8 mouse cellular contexts compared by ENCODE assay signal in the genomic region with DNA sequence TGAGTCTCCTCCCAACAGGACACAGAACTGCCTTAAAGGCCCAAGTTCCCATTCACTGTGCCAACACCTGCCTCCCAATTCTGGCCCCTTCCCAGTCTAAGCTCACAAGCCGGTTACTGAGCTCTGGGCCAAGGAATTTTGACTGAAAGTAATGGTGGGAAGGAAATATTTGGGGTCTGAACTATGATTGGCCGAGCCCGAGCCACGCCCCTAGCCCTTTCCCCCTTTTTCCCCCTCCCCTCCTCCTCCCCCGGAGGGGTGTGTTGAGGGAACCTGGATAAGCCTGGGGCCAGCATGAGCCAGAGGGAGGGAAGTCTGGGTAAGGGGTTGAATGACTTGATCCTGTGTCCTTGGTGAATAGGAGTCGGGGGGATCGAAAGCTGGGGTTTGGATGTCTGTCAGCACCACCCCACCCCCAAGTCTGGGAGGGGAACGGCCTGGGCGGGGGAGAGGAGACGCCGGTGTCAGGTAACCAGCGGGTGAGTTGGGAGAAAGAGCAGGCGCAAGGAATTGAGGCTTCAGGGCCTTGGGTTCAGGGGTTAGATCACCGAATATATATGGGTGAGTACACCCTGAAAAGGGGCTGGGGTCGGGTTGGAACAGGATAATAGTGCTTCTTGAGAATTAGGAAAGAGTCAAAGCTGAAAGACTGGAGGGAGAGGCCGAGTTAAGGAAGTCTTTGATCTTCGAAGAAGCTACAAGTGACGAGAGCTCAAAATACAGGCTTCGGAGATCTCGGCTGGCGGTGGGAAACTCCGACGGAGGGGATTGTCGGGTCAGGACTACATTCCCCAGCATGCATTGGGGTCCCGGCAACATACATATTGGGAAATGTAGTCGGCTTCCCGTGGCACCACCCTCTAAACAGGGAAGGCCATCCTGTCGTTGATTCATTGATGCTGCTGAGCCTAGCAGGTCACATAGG. TPM values are rescaled to one million over a fixed set of nuclear protein-coding genes. Genes with fewer than 3 reads are reported as not detected.
DNase-seq lines count a peak whose midpoint lies in the region; ATAC-seq and TF ChIP-seq lines count a peak whose summit lies in the region.

Gene Ctf1, plus strand, starts transcription at position 276 of the 925 bp plus-strand sequence.

- no peak for TF ChIP-seq POLR2A in thymus, adult 2 months (IDR thresholded peaks at IDR 0.05; ENCODE audit: control insufficient read depth, extremely low read depth, insufficient read depth, low read length, poor library complexity)

- no peaks in the 10 kb centered on the region for H3K27me3 ChIP-seq in forebrain, embryonic 14.5 days (replicated peaks; ENCODE audit: control insufficient read depth, insufficient read depth, low read length)
- no peaks in the 10 kb centered on the region for H3K27me3 ChIP-seq in neural tube, embryonic 14.5 days (ENCODE audit: control insufficient read depth, insufficient read depth, low read length)
- H3K27me3 ChIP-seq in thymus, adult 2 months (ENCODE audit: control insufficient read depth, insufficient read depth, low read length) = no peaks in the 10 kb centered on the region; the same call in 1 of the 2 replicates

- peak; percentile 60 for ATAC-seq in forebrain, embryonic 14.5 days
- ATAC-seq in neural tube, embryonic 14.5 days (ENCODE audit: low read depth) = peak; percentile 55

- intact Hi-C loops in heart, postnatal 10 days (cut with DNase I) = no loop called here

- peak within 1 kb of the TSS; percentile 40; the same call in 1 of the 2 replicates for H3K9ac ChIP-seq in forebrain, embryonic 14.5 days (ENCODE audit: low read length)
- H3K9ac ChIP-seq in neural tube, embryonic 14.5 days (replicated peaks; ENCODE audit: low read depth, low read length) = no peak within 1 kb of the TSS

- H3K27ac ChIP-seq in forebrain, embryonic 14.5 days (ENCODE audit: low read depth, low read length) = peak within 1 kb of the TSS; percentile 70; the same call in 1 of the 2 replicates
- H3K27ac ChIP-seq in neural tube, embryonic 14.5 days (ENCODE audit: low read depth, low read length) = peak within 1 kb of the TSS; percentile 4; the same call in 1 of the 2 replicates
- peak within 1 kb of the TSS; percentile 10; the same call in 1 of the 2 replicates for H3K27ac ChIP-seq in thymus, adult 2 months (ENCODE audit: control insufficient read depth, insufficient read depth, low read length)

- 2% methylated on average over 28 of the region's 28 CpGs for WGBS in forebrain, embryonic 14.5 days
- WGBS in large intestine, adult 2 months = 3% methylated on average over 28 of the region's 28 CpGs
- WGBS in neural tube, embryonic 14.5 days = 1% methylated on average over 28 of the region's 28 CpGs
- 31% methylated on average over 28 of the region's 28 CpGs for WGBS in thymus, adult 2 months

- peak within 1 kb of the TSS; percentile 22 for H3K4me3 ChIP-seq in forebrain, embryonic 14.5 days (ENCODE audit: low read depth, low read length)
- peak within 1 kb of the TSS; percentile 26 for H3K4me3 ChIP-seq in neural tube, embryonic 14.5 days (ENCODE audit: low read depth, low read length)
- 0 out of 2 replicates have a peak within 1 kb of the TSS, but pooled peaks have one; percentile 3 for H3K4me3 ChIP-seq in thymus, adult 2 months (ENCODE audit: control insufficient read depth, insufficient read depth, low read length)

- peak within 1 kb of the TSS; percentile 50 for H3K4me2 ChIP-seq in forebrain, embryonic 14.5 days (ENCODE audit: low read length)
- H3K4me2 ChIP-seq in neural tube, embryonic 14.5 days (ENCODE audit: low read depth, low read length) = peak within 1 kb of the TSS; percentile 56

- TF ChIP-seq CTCF in thymus, adult 2 months (IDR thresholded peaks at IDR 0.05; ENCODE audit: borderline replicate concordance, control insufficient read depth, extremely low read depth, insufficient read depth, low read length, poor library complexity) = no peak

- DNase-seq in ES-CJ7 (ENCODE audit: low read depth, low spot score) = peak; percentile 90
- peak; percentile 57 for DNase-seq in c-Kit-positive CD71-positive TER-119-positive erythroid progenitor cells, embryonic 14.5 days (ENCODE audit: low spot score)
- peak; percentile 92 for DNase-seq in forebrain, embryonic 14.5 days (ENCODE audit: low spot score)
- peak; percentile 86 to 87 for DNase-seq in heart, postnatal 10 days
- peak; percentile 47 for DNase-seq in large intestine, adult 2 months (ENCODE audit: low read depth, low spot score)
- DNase-seq in lung, adult 18-20 months = peak; percentile 84 to 87
- DNase-seq in thymus, adult 2 months = peak; percentile 79

- no peaks in the 10 kb centered on the region for H3K36me3 ChIP-seq in forebrain, embryonic 14.5 days (ENCODE audit: control insufficient read depth, insufficient read depth, low read length)
- no peaks in the 10 kb centered on the region for H3K36me3 ChIP-seq in neural tube, embryonic 14.5 days (ENCODE audit: control insufficient read depth, insufficient read depth, low read length)
- no peaks in the 10 kb centered on the region for H3K36me3 ChIP-seq in thymus, adult 2 months (ENCODE audit: control insufficient read depth, insufficient read depth, low read length)

- no peaks in the 10 kb centered on the region for H3K9me3 ChIP-seq in forebrain, embryonic 14.5 days (replicated peaks; ENCODE audit: control insufficient read depth, low read length)
- H3K9me3 ChIP-seq in neural tube, embryonic 14.5 days (ENCODE audit: control insufficient read depth, low read length) = no peaks in the 10 kb centered on the region

- peaks cover 17% of the 10 kb centered on the region for H3K4me1 ChIP-seq in forebrain, embryonic 14.5 days (ENCODE audit: control insufficient read depth, insufficient read depth, low read length)
- H3K4me1 ChIP-seq in neural tube, embryonic 14.5 days (ENCODE audit: control insufficient read depth, insufficient read depth, low read length) = peaks cover 9% of the 10 kb centered on the region
- H3K4me1 ChIP-seq in thymus, adult 2 months (replicated peaks; ENCODE audit: control insufficient read depth, insufficient read depth, low read length) = peaks cover 23% of the 10 kb centered on the region

RNA-seq across cellular contexts. Expression of gene Ctf1, which starts in this region (rescaled TPM):
- polyA plus RNA-seq in forebrain, embryonic 14.5 days (2014; fragmentation: Nextera tagmentation; extraction: Ambion mirVana) = 5.3 and 5.9 TPM in 2 replicates
- 1 to 10 TPM; 4.6 to 7.5 TPM for total RNA-seq in heart, postnatal 10 days (2021)
- 3.0 and 3.4 TPM in 2 replicates for polyA plus RNA-seq in large intestine, adult 2 months (2012; rRNA removed)
- polyA plus RNA-seq in neural tube, embryonic 14.5 days (2014; fragmentation: Nextera tagmentation; extraction: Ambion mirVana) = 2.7 and 3.6 TPM in 2 replicates
- 15.8 and 16.3 TPM in 2 replicates for polyA plus RNA-seq in thymus, adult 2 months (2012; rRNA removed)

Comparison
In these comparisons a context has a peak if more than half of its experiments do, and no peak if none do; other contexts are left out.
1. Peak in every context shown above with its lines: DNase-seq, ATAC-seq, H3K4me3 ChIP-seq and H3K27ac ChIP-seq.
2. H3K27ac ChIP-seq: peak in every context shown above with its lines; median percentile 70 in forebrain, embryonic 14.5 days; 10 in thymus, adult 2 months; 4 in neural tube, embryonic 14.5 days.